Comparison of ENCODE assay signal across 12 mouse cellular contexts in the genomic region with DNA sequence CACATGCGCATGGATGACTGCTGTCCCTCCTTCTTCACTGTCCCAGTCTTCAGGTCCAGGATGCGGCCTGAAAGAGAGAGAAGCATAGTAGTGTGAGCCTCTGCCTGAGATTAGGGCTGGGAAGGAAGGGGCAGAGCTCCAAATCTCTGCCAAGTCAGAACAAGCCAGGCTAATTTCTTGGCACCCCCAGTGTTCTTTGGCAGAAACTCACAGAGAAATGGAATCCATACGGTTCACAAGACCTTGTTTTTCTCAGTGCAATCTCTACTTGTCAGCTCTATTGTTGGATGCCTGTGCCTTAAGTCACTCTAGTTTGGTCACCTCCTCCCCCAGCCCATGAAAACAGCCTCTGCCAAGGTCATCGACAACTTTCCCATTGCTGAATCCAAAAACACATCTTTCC.
DNase-seq lines count a peak whose midpoint lies in the region; ATAC-seq lines count a peak whose summit lies in the region.
"Had no signal": no experiment of that assay in that cellular context is flagged by ENCODE, and none has a peak within 500 bp of the region (broad histone marks: within the 10 kb centered on the region; RNA-seq: fewer than 3 reads in every experiment).

No protein-coding gene starts in this region.

- H3K36me3 ChIP-seq in embryonic facial prominence, embryonic 13.5 days, result no peaks in the 10 kb centered on the region
- peaks cover 51% of the 10 kb centered on the region for H3K36me3 ChIP-seq in embryonic facial prominence, embryonic 10.5 days (replicated peaks)

- DNase-seq in embryonic facial prominence, embryonic 10.5 days (ENCODE audit: low spot score), result no peak
- DNase-seq in left cerebral cortex, postnatal 4 days, result peak; percentile 51
- no peak for DNase-seq in left cerebral cortex, adult 8-10 months (ENCODE audit: low spot score in 2 of 2)
- DNase-seq in adipocyte (ENCODE audit: low spot score) (peak; percentile 72), liver (no peak)
- peak; percentile 49 for DNase-seq in heart, postnatal 4 days
- no peak for DNase-seq in kidney, postnatal 4 days
- DNase-seq: right cerebral cortex, postnatal 14 days; thymus, postnatal 4 days had no signal

- 78% methylated on average over 4 of the region's 4 CpGs for WGBS in embryonic facial prominence, embryonic 13.5 days
- 92% methylated on average over 4 of the region's 4 CpGs for WGBS in embryonic facial prominence, embryonic 10.5 days

- no peaks in the 10 kb centered on the region for H3K9me3 ChIP-seq in embryonic facial prominence, embryonic 13.5 days
- no peaks in the 10 kb centered on the region for H3K9me3 ChIP-seq in embryonic facial prominence, embryonic 10.5 days
- H3K9me3 ChIP-seq: midbrain, embryonic 15.5 days; neural tube, embryonic 13.5 days had no signal

- no peak overlapping the region for H3K9ac ChIP-seq in embryonic facial prominence, embryonic 13.5 days
- H3K9ac ChIP-seq: midbrain, embryonic 15.5 days; neural tube, embryonic 13.5 days had no signal

- ATAC-seq in embryonic facial prominence, embryonic 13.5 days (ENCODE audit: insufficient number of reproducible peaks, insufficient read depth, low FRiP score, low TSS enrichment, low read depth), result no peak
- ATAC-seq: midbrain, embryonic 15.5 days had no signal

- intact Hi-C loops in left cerebral cortex, postnatal 4 days (cut with DNase I), result no loop called here

- peaks cover 11% of the 10 kb centered on the region for H3K4me1 ChIP-seq in embryonic facial prominence, embryonic 13.5 days
- H3K4me1 ChIP-seq in embryonic facial prominence, embryonic 10.5 days, result peaks cover 8% of the 10 kb centered on the region
- H3K4me1 ChIP-seq: midbrain, embryonic 15.5 days; neural tube, embryonic 13.5 days had no signal

- no peak overlapping the region for H3K4me2 ChIP-seq in embryonic facial prominence, embryonic 13.5 days
- H3K4me2 ChIP-seq: midbrain, embryonic 15.5 days; neural tube, embryonic 13.5 days had no signal

- no peaks in the 10 kb centered on the region for H3K27me3 ChIP-seq in embryonic facial prominence, embryonic 13.5 days
- no peaks in the 10 kb centered on the region for H3K27me3 ChIP-seq in embryonic facial prominence, embryonic 10.5 days (replicated peaks; ENCODE audit: low read depth, poor library complexity, severe bottlenecking)
- H3K27me3 ChIP-seq: midbrain, embryonic 15.5 days; neural tube, embryonic 13.5 days had no signal

- H3K4me3 ChIP-seq in embryonic facial prominence, embryonic 13.5 days, result no peak overlapping the region
- H3K4me3 ChIP-seq in embryonic facial prominence, embryonic 10.5 days, result no peak overlapping the region
- H3K4me3 ChIP-seq: midbrain, embryonic 15.5 days; neural tube, embryonic 13.5 days had no signal

- H3K27ac ChIP-seq in embryonic facial prominence, embryonic 13.5 days, result peak overlapping the region; percentile 30; the same call in 1 of the 2 replicates
- H3K27ac ChIP-seq in embryonic facial prominence, embryonic 10.5 days (replicated peaks), result no peak overlapping the region
- H3K27ac ChIP-seq: midbrain, embryonic 15.5 days; neural tube, embryonic 13.5 days had no signal

Comparison
In these comparisons a context has a peak if more than half of its experiments do, and no peak if none do; other contexts are left out.
1. DNase-seq: peak in left cerebral cortex, postnatal 4 days (single experiment), adipocyte (single experiment) and heart, postnatal 4 days (single experiment); none in embryonic facial prominence, embryonic 10.5 days (single experiment), left cerebral cortex, adult 8-10 months (0 of 2), kidney, postnatal 4 days (0 of 2) and liver (single experiment).